Mouse (Mus musculus) thymus, adult 2 months (tissue): ENCODE measurements around the gene Mybpc3. TPM values are rescaled to one million over a fixed set of nuclear protein-coding genes. Genes with fewer than 3 reads are reported as not detected.

Experiments used
- DNase-seq: peaks from one replicate; pipeline ENCODE4 v3.0.0; 2021
- H3K27ac ChIP-seq: fragments of 200-500 bp; 2 replicates; pipeline ENCODE4 v1.5.1; 2012; ENCODE audit warnings: low read length, control low read depth; ENCODE audit not compliant: control insufficient read depth, insufficient read depth
- H3K27me3 ChIP-seq: fragments of 200-500 bp; 2 replicates; pipeline ENCODE4 v1.6.1; 2012; ENCODE audit warnings: mild to moderate bottlenecking, low read length, moderate library complexity, mixed read lengths; ENCODE audit not compliant: control insufficient read depth, insufficient read depth
- H3K36me3 ChIP-seq: fragments of 200-500 bp; 2 replicates; pipeline ENCODE4 v1.6.1; 2012; ENCODE audit warnings: mild to moderate bottlenecking, low read length, moderate library complexity; ENCODE audit not compliant: control insufficient read depth, insufficient read depth
- H3K4me1 ChIP-seq: fragments of 200-500 bp; replicated peaks from 2 replicates; pipeline ENCODE4 v1.6.1; 2012; ENCODE audit warnings: low read length; ENCODE audit not compliant: control insufficient read depth, insufficient read depth
- H3K4me3 ChIP-seq: fragments of 200-500 bp; 2 replicates; pipeline ENCODE4 v1.5.1; 2012; ENCODE audit warnings: mild to moderate bottlenecking, low read length, control low read depth, moderate library complexity; ENCODE audit not compliant: control insufficient read depth, insufficient read depth
- CTCF ChIP-seq: fragments of 200-500 bp; IDR thresholded peaks from 2 replicates; pipeline ENCODE4 v1.5.1; 2012; ENCODE audit warnings: mild to moderate bottlenecking, control low read depth, low read length, moderate library complexity, borderline replicate concordance; ENCODE audit not compliant: control insufficient read depth, poor library complexity, insufficient read depth; ENCODE audit errors: extremely low read depth
- POLR2A ChIP-seq: fragments of 200-500 bp; IDR thresholded peaks from 2 replicates; pipeline ENCODE4 v1.6.1; 2012; ENCODE audit warnings: mild to moderate bottlenecking, low read length, control low read depth, moderate library complexity; ENCODE audit not compliant: control insufficient read depth, poor library complexity, insufficient read depth; ENCODE audit errors: extremely low read depth
- WGBS: fragments of 180-500 bp; shearing (Covaris S2); methylation state at CpG from one replicate; pipeline ENCODE4 v1.1.7; 2018; 5-methylcytosine and 5-hydroxymethylcytosine counted together
- polyA plus RNA-seq: library from polyadenylated mRNA; depleted of rRNA; stranded (reverse); fragments of >200 nt; gene quantifications from 2 replicates; pipeline ENCODE4 v1.2.3, GENCODE M21; 2012

Mybpc3 gene
- polyA plus RNA-seq, 1 experiment: 57.9 TPM

GRCm38 (mm10) chr2:91088987-91089386 lies 29.0 kb upstream of the Mybpc3 start:
- TF ChIP-seq POLR2A (no peak), CTCF (no peak)
- H3K27ac ChIP-seq: no peak overlapping the region
- no peak overlapping the region for H3K4me3 ChIP-seq
- peaks cover 14% of the 10 kb centered on the region for H3K4me1 ChIP-seq
- DNase-seq: no peak
- 54% methylated on average over 9 of the region's 9 CpGs for WGBS
- H3K36me3 ChIP-seq: no peaks in the 10 kb centered on the region
- no peaks in the 10 kb centered on the region for H3K27me3 ChIP-seq

GRCm38 (mm10) chr2:91090208-91090607 lies 27.7 kb upstream of the Mybpc3 start:
- no peaks in the 10 kb centered on the region for H3K27me3 ChIP-seq
- no peaks in the 10 kb centered on the region for H3K36me3 ChIP-seq
- TF ChIP-seq CTCF (no peak), POLR2A (no peak)
- no peak for DNase-seq
- H3K4me3 ChIP-seq: no peak overlapping the region
- H3K27ac ChIP-seq: no peak overlapping the region
- 90% methylated on average over 6 of the region's 6 CpGs for WGBS
- peaks cover 14% of the 10 kb centered on the region for H3K4me1 ChIP-seq

- no peak overlapping the region for H3K4me3 ChIP-seq
- no peak for DNase-seq
- no peaks in the 10 kb centered on the region for H3K27me3 ChIP-seq
- TF ChIP-seq POLR2A (no peak), CTCF (no peak)
- 91% methylated on average over 6 of the region's 6 CpGs for WGBS
- no peak overlapping the region for H3K27ac ChIP-seq
- H3K36me3 ChIP-seq: no peaks in the 10 kb centered on the region
- H3K4me1 ChIP-seq: peaks cover 14% of the 10 kb centered on the region
Measured at GRCm38 (mm10) chr2:91090827-91091226, 27.1 kb upstream of the Mybpc3 start.

- Histone ChIP-seq H3K4me3 (peak overlapping the region; percentile 18), H3K27ac (no peak overlapping the region; the same call in 1 of the 2 replicates), H3K27me3 (no peaks in the 10 kb centered on the region), H3K36me3 (no peaks in the 10 kb centered on the region), H3K4me1 (peaks cover 4% of the 10 kb centered on the region; the same call in 1 of the 2 replicates)
- 36% methylated on average over 14 of the region's 14 CpGs for WGBS
- DNase-seq: no peak
- TF ChIP-seq CTCF (no peak), POLR2A (no peak)
Measured at GRCm38 (mm10) chr2:91096524-91096923, 21.4 kb upstream of the Mybpc3 start.

GRCm38 (mm10) chr2:91097015-91097414 lies 20.9 kb upstream of the Mybpc3 start:
- Histone ChIP-seq H3K27me3 (no peaks in the 10 kb centered on the region), H3K36me3 (no peaks in the 10 kb centered on the region), H3K27ac (no peak overlapping the region), H3K4me3 (peak overlapping the region; percentile 18), H3K4me1 (peaks cover 4% of the 10 kb centered on the region; the same call in 1 of the 2 replicates)
- TF ChIP-seq CTCF: no peak
- no peak for TF ChIP-seq POLR2A
- 51% methylated on average over 10 of the region's 10 CpGs for WGBS
- DNase-seq: no peak

DNA sequence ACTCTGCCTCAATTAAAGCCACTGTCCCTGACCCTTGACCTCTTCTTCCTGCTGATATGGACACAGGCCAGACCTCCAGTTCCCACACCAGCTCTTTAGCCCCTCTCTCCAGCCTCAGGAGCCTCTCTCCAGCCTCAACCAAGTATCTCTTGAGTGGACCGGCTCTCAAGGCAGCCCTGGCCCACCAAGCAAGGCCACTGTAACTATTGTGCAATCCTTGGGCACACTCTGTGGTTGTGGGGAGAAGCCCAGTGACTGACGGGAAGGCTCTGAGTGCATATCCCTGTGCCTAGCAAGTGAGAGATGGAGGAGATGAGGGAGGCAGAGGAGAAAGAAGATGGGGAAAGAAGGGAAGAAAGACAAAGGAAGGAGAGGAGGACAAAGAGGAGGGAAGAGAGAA lies 19.8 kb upstream of the Mybpc3 start:
- no peaks in the 10 kb centered on the region for H3K36me3 ChIP-seq
- DNase-seq: no peak
- H3K27ac ChIP-seq: no peak overlapping the region
- WGBS: 59% methylated on average over 2 of the region's 2 CpGs
- no peak for TF ChIP-seq POLR2A
- no peak for TF ChIP-seq CTCF
- H3K4me1 ChIP-seq: peaks cover 4% of the 10 kb centered on the region; the same call in 1 of the 2 replicates
- H3K27me3 ChIP-seq: no peaks in the 10 kb centered on the region
- peak overlapping the region; percentile 5; the same call in 1 of the 2 replicates for H3K4me3 ChIP-seq

GRCm38 (mm10) chr2:91101124-91101740 lies 16.7 kb upstream of the Mybpc3 start:
- H3K36me3 ChIP-seq: no peaks in the 10 kb centered on the region
- H3K27me3 ChIP-seq: no peaks in the 10 kb centered on the region
- no peak overlapping the region for H3K4me3 ChIP-seq
- peak; percentile 91 for DNase-seq
- TF ChIP-seq CTCF: peak; percentile 82; the same call in 1 of the 2 replicates
- no peak for TF ChIP-seq POLR2A
- peaks cover 4% of the 10 kb centered on the region; the same call in 1 of the 2 replicates for H3K4me1 ChIP-seq
- WGBS: 15% methylated on average over 7 of the region's 7 CpGs
- no peak overlapping the region for H3K27ac ChIP-seq
